Mouse (Mus musculus) neural tube, embryonic 12.5 days (tissue): Measurements from ENCODE around the gene Acot5. TPM values are rescaled to one million over a fixed set of nuclear protein-coding genes. Genes with fewer than 3 reads are reported as not detected.
"Not testable (repeated sequence)": the region's sequence is repeated elsewhere in the genome, so short reads cannot be mapped to it uniquely, and the experiment has no call there.

Experiments used
- ATAC-seq: fragments of 200-750 bp; cut with Nextera tagmentation; 2 replicates; pipeline ENCODE4 v1.8.0; 2017; ENCODE audit warnings: low read depth, mild to moderate bottlenecking, moderate TSS enrichment, moderate library complexity; ENCODE audit not compliant: low FRiP score
- H3K27ac ChIP-seq: fragments of 300-500 bp; sonication (generic); 2 replicates; pipeline ENCODE4 v1.5.1; 2016
- H3K27me3 ChIP-seq: fragments of 300-500 bp; sonication (generic); replicated peaks from 2 replicates; pipeline ENCODE4 v1.6.1; 2016; ENCODE audit warnings: mild to moderate bottlenecking
- H3K36me3 ChIP-seq: fragments of 300-500 bp; sonication (generic); 2 replicates; pipeline ENCODE4 v1.6.1; 2016; ENCODE audit warnings: mild to moderate bottlenecking
- H3K4me1 ChIP-seq: fragments of 300-500 bp; sonication (generic); 2 replicates; pipeline ENCODE4 v1.6.1; 2016
- H3K4me2 ChIP-seq: fragments of 300-500 bp; sonication (generic); replicated peaks from 2 replicates; pipeline ENCODE4 v1.6.1; 2016; ENCODE audit warnings: mild to moderate bottlenecking
- H3K4me3 ChIP-seq: fragments of 300-500 bp; sonication (generic); 2 replicates; pipeline ENCODE4 v1.5.1; 2016
- H3K9ac ChIP-seq: fragments of 300-500 bp; sonication (generic); 2 replicates; pipeline ENCODE4 v1.6.1; 2016; ENCODE audit warnings: mild to moderate bottlenecking
- H3K9me3 ChIP-seq: fragments of 300-500 bp; sonication (generic); 2 replicates; pipeline ENCODE4 v1.6.1; 2016; ENCODE audit warnings: mild to moderate bottlenecking
- WGBS: fragments of 180-500 bp; shearing (Covaris S2); methylation state at CpG from one replicate; pipeline ENCODE4 v1.1.7; 2016; 5-methylcytosine and 5-hydroxymethylcytosine counted together
- polyA plus RNA-seq: library from polyadenylated mRNA; unstranded; fragments of >200 nt; fragmentation: Nextera tagmentation; extraction: Ambion mirVana; gene quantifications from 2 replicates; pipeline ENCODE4 v1.2.1, GENCODE M21; 2016

Gene Acot5
- polyA plus RNA-seq, 1 experiment from 2014 or later: 0.25 TPM

DNA sequence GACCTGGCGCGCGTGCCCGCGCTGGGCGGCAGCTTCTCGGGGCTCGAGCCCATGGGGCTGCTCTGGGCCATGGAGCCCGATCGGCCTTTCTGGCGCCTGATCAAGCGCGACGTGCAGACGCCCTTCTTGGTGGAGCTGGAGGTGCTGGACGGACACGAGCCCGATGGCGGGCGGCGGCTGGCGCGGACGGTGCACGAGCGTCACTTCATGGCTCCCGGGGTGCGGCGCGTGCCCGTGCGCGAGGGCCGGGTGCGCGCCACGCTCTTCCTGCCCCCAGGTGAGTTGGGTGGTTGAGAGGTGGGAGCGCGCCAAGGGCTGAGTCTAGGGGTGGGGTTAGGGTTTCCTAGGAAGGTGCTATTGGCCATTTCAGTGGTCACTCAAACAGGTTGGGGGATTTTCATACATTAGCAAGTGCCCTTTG lies 30.4 kb upstream of the Acot5 start, which contains the start of gene Gm49366:
TSS of gene Gm49366 (plus strand) at position 245 of the 421 bp plus-strand sequence.
- peak within 1 kb of the TSS; percentile 51 for H3K9ac ChIP-seq
- WGBS: 3% methylated on average over 39 of the region's 39 CpGs
- H3K4me2 ChIP-seq: peak within 1 kb of the TSS; percentile 65
- peak within 1 kb of the TSS; percentile 41 for H3K4me3 ChIP-seq
- H3K36me3 ChIP-seq, ATAC-seq, H3K27me3 ChIP-seq, H3K4me1 ChIP-seq, H3K27ac ChIP-seq, H3K9me3 ChIP-seq: not testable (repeated sequence)

DNA sequence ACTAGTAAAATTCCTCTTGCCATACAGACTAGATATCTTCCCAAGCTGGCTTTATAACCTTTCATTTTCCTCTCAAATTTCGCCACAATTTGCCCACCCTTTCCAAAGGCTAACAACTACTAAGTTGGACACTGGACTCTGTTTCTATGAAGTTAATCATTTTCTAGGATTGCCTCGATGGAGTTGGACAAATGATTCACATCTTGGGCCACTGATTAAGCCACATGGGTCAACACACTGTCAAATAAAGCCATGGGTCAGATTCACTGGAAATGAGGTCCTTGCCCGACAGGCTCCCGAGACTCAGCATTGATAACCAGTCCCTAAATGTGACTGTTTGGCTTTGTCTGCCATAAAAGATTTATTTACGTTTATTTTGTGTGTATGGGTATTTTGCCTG lies 26.9 kb upstream of the Acot5 start:
- Histone ChIP-seq H3K4me1 (no peaks in the 10 kb centered on the region), H3K9me3 (no peaks in the 10 kb centered on the region), H3K36me3 (no peaks in the 10 kb centered on the region), H3K27me3 (0 out of 2 replicates have a peak, but pooled peaks cover 2% of the 10 kb centered on the region), H3K27ac (no peak overlapping the region), H3K4me3 (no peak overlapping the region), H3K9ac (no peak overlapping the region), H3K4me2 (no peak overlapping the region)
- ATAC-seq: no peak
- 87% methylated on average over 5 of the region's 5 CpGs for WGBS

DNA sequence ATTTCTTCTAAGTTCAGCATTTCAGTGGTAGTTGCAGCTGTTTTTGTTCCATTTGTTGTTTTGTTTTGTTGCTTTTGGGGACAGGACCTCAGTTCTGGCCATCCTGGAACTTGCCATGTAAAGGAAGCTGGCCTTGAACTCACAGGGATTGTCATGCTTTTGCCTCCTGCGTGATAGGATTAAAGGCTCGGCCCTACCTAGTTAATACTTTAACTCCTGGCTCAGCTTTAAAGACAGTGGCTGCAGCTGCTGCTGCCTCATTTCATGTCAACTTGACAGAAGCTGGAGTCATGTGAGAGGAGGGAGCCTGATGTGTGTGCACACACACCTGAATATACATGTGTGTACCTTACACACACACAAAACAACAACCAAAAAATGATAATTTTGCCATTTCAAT lies 25.1 kb upstream of the Acot5 start:
- WGBS: 80% methylated on average over 2 of the region's 2 CpGs
- 0 out of 2 replicates have a peak, but pooled peaks cover 10% of the 10 kb centered on the region for H3K9me3 ChIP-seq

DNA sequence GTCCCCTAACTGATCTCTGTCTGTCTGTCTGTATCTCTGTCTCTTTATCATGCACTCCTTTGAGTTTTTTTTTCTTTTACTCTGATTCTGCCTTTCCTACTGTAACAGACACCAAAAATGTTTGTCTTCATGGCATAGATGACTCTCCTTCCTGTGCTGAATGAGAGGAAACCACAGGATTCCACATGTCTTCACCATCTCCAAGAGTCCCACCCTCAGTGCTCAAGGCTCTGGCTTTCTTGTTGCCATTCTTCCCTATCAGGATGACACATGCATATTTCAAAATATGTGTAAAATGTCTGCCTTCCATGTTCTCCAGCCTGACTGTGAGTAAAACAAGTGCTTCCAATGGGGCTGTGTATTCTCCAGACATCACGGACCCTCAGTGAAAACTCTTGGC lies 22.2 kb upstream of the Acot5 start:
- H3K36me3 ChIP-seq: no peaks in the 10 kb centered on the region
- ATAC-seq: no peak
- no peaks in the 10 kb centered on the region for H3K27me3 ChIP-seq
- no peak overlapping the region for H3K4me3 ChIP-seq
- H3K9ac ChIP-seq: no peak overlapping the region
- H3K4me2 ChIP-seq: no peak overlapping the region
- 0 out of 2 replicates have a peak, but pooled peaks cover 10% of the 10 kb centered on the region for H3K9me3 ChIP-seq
- H3K27ac ChIP-seq: no peak overlapping the region
- 96% methylated on average over 1 of the region's 1 CpGs for WGBS
- no peaks in the 10 kb centered on the region for H3K4me1 ChIP-seq

More for the DNA sequence above, 25.1 kb upstream of the Acot5 start:
- Histone ChIP-seq H3K9ac (no peak overlapping the region), H3K27me3 (no peaks in the 10 kb centered on the region), H3K27ac (no peak overlapping the region), H3K36me3 (no peaks in the 10 kb centered on the region), H3K4me3 (no peak overlapping the region), H3K4me1 (no peaks in the 10 kb centered on the region), H3K4me2 (no peak overlapping the region)
- no peak for ATAC-seq

DNA sequence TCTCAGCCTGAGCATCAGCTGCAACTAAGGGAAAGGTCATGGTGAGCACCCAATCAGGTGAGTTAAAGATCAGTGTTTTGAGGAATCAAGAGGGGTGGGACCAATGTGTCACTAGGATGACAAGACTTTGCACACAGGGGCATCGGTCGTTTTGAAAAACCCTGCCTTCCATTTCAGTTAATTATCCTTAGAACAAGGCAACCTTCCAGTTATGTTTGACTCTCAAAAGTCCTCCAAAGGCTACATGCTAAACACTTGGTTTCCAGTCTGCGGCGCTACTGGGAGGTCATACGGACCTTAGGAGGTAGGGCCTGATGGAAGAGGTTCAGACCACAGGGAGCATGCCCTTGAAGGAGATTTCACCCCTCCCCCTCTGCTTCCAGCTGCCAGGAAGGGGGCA lies 18.4 kb upstream of the Acot5 start:
- H3K9me3 ChIP-seq: 0 out of 2 replicates have a peak, but pooled peaks cover 10% of the 10 kb centered on the region
- ATAC-seq, H3K9ac ChIP-seq, H3K4me2 ChIP-seq, H3K27ac ChIP-seq, H3K4me1 ChIP-seq, H3K36me3 ChIP-seq, H3K4me3 ChIP-seq: not testable (repeated sequence)
- H3K27me3 ChIP-seq: peaks cover 24% of the 10 kb centered on the region
- 86% methylated on average over 5 of the region's 5 CpGs for WGBS

DNA sequence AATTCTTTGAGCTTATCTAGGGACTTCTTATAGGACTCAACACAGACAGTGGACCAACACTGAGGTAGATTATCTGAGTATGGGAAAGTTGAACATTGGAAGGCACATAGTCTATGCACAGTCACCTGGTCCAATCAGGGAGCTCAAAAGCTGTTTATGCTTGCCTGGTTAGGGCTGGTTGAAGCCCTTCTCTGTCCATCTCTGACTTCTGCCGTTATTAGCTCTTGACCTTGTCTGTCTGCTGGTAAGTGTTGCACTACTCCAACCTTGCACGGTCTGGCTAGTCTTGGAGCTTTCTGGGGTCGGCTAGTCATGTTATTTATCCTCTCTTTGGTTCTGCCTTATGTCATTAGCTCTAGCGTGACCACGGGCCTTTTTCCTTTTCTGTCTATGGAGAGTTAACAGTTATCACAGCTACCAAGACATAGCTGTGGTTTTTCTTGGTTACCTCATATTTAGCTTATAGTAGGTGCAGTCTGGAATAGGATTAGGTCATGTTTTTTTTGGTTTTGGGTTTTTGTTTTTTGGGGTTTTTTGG lies 17.1 kb upstream of the Acot5 start, which contains the start of gene Acot3:
TSS of gene Acot3 (plus strand) at position 208 of the 538 bp plus-strand sequence.
- Histone ChIP-seq H3K9ac (no peak within 1 kb of the TSS), H3K4me3 (0 out of 2 replicates have a peak within 1 kb of the TSS, but pooled peaks have one; percentile 41), H3K27ac (no peak within 1 kb of the TSS), H3K4me1 (no peaks in the 10 kb centered on the region), H3K9me3 (0 out of 2 replicates have a peak, but pooled peaks cover 10% of the 10 kb centered on the region), H3K36me3 (no peaks in the 10 kb centered on the region), H3K4me2 (peak within 1 kb of the TSS; percentile 74; the same call in 1 of the 2 replicates), H3K27me3 (peaks cover 24% of the 10 kb centered on the region)
- ATAC-seq: no peak
- WGBS: 84% methylated on average over 5 of the region's 5 CpGs

DNA sequence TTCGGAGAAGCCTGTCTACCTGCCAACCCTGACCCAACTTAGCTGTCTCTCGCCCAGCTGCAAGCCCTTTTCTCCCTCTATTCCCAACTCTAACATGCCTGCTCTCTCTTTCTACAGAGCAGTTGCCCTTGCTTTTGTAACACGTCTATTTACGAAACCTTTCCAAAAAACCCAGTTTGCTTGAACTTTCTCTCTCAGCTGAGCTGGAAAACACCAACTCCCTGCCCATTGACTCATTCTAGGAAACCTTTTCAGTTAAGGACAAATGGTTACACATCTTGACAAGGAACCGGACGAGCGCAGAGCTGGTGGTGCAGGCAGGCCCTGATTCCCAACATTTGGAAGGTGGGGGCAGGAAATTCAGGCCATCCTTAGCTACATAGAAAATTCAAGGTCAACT lies 16.5 kb upstream of the Acot5 start:
- 87% methylated on average over 7 of the region's 7 CpGs for WGBS
- 0 out of 2 replicates have a peak, but pooled peaks cover 9% of the 10 kb centered on the region for H3K9me3 ChIP-seq
- 0 out of 2 replicates have a peak overlapping the region, but pooled peaks have one; percentile 74 for H3K4me2 ChIP-seq
- no peaks in the 10 kb centered on the region for H3K4me1 ChIP-seq
- peaks cover 24% of the 10 kb centered on the region for H3K27me3 ChIP-seq
- H3K9ac ChIP-seq: no peak overlapping the region
- no peak overlapping the region for H3K4me3 ChIP-seq
- no peak for ATAC-seq
- H3K36me3 ChIP-seq: no peaks in the 10 kb centered on the region
- H3K27ac ChIP-seq: no peak overlapping the region

DNA sequence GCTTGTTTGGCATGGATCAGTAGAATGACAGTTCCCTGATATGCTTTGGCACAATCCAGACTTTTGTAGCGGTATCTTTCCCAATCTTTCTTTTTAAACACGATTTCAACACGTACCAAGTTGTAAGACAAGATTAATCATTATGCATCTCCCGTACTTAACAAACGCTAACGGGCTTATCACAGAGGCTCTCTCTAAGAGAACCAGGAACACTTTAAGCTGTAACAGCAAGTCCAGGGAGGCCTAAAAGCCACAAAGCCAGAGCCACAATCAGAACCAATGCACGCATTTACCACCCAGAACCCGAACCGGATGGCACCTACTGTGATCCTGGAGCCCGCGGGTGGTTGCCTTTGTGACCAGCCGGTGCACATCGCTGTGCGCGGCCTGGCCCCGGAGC lies 16.0 kb upstream of the Acot5 start:
- H3K27me3 ChIP-seq: peaks cover 24% of the 10 kb centered on the region
- H3K9me3 ChIP-seq: 0 out of 2 replicates have a peak, but pooled peaks cover 4% of the 10 kb centered on the region
- no peak for ATAC-seq
- no peaks in the 10 kb centered on the region for H3K4me1 ChIP-seq
- no peak overlapping the region for H3K27ac ChIP-seq
- peak overlapping the region; percentile 56; the same call in 1 of the 2 replicates for H3K9ac ChIP-seq
- H3K36me3 ChIP-seq: no peaks in the 10 kb centered on the region
- H3K4me2 ChIP-seq: peak overlapping the region; percentile 74
- peak overlapping the region; percentile 41 for H3K4me3 ChIP-seq
- WGBS: 14% methylated on average over 16 of the region's 16 CpGs

DNA sequence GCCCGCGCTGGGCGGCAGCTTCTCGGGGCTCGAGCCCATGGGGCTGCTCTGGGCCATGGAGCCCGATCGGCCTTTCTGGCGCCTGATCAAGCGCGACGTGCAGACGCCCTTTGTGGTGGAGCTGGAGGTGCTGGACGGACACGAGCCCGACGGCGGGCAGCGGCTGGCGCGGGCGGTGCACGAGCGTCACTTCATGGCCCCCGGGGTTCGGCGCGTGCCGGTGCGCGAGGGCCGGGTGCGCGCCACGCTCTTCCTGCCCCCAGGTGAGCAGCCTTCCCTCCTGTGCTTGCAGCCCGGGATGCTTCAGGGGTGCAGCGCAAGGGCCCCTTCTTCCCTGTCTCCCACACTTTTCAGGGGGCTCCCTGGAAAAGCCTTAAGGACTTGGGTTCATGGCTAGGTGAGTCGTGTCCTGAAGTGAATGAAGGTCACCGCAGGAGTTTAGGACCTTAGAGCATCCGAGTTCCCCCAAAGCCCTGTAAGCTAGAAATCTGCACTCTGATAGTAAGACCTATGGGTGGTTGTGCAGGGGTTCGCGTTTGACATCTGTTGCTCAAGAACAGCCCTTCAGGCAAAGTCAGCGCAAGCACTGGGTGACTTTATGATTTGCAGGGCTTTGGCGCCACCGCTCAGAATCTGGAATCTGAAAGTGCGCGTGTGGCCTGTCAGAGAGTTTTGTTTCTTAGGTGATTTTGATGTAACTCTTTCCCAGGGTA lies 15.3 kb upstream of the Acot5 start:
- no peaks in the 10 kb centered on the region for H3K9me3 ChIP-seq
- peak overlapping the region; percentile 74 for H3K4me2 ChIP-seq
- H3K27me3 ChIP-seq: peaks cover 24% of the 10 kb centered on the region
- H3K4me3 ChIP-seq: peak overlapping the region; percentile 41
- H3K4me1 ChIP-seq: no peaks in the 10 kb centered on the region
- no peaks in the 10 kb centered on the region for H3K36me3 ChIP-seq
- WGBS: 3% methylated on average over 41 of the region's 46 CpGs
- no peak for ATAC-seq
- no peak overlapping the region for H3K27ac ChIP-seq
- H3K9ac ChIP-seq: peak overlapping the region; percentile 56; the same call in 1 of the 2 replicates

DNA sequence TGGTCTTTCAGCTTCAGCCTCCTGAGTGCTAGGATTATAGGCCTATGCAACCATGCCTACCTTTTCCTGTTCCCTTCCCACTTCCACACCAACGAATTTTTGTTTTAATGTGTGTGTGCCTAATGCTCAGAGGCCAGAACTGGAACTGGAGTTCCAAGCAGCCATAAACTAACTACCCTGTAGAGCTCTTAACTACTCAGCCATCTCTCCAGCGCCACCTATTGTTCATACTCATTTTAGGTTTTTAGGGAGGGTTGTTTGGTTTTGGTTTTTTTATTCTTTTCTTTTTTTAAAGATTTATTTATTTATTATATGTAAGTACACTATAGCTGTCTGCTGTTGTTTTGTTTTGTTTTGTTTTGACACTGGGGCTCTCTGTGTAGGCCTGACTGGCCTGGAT lies 8.2 kb upstream of the Acot5 start:
- no peak overlapping the region for H3K27ac ChIP-seq
- H3K4me2 ChIP-seq: no peak overlapping the region
- no peaks in the 10 kb centered on the region for H3K9me3 ChIP-seq
- 0 out of 2 replicates have a peak, but pooled peaks cover 3% of the 10 kb centered on the region for H3K27me3 ChIP-seq
- no peak overlapping the region for H3K9ac ChIP-seq
- H3K36me3 ChIP-seq: no peaks in the 10 kb centered on the region
- no peak overlapping the region for H3K4me3 ChIP-seq
- ATAC-seq: no peak
- WGBS: 40% methylated on average over 2 of the region's 2 CpGs
- H3K4me1 ChIP-seq: no peaks in the 10 kb centered on the region

DNA sequence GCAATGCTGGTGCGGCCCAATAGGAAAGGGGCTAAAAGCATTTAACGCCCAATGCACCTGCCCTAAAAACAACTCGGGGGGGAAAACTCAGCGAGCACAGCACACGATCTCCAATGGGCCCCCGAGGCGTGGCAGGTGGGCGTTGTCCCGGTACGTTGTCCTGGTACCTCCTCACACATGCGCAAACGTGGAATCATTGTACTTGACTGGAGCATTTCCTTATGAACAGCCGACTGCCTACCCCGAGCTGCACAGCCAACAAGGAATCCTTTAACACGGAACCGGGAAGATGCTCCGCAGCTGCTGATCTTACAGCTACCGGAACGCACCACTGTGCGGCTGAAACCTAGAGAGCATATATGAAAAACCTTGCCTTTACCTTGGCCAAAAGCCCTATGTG lies 6.8 kb upstream of the Acot5 start:
- no peaks in the 10 kb centered on the region for H3K36me3 ChIP-seq
- no peak for ATAC-seq
- no peaks in the 10 kb centered on the region for H3K4me1 ChIP-seq
- no peaks in the 10 kb centered on the region for H3K9me3 ChIP-seq
- WGBS: 91% methylated on average over 20 of the region's 20 CpGs
- no peak overlapping the region for H3K9ac ChIP-seq
- H3K4me2 ChIP-seq: no peak overlapping the region
- H3K27me3 ChIP-seq: 0 out of 2 replicates have a peak, but pooled peaks cover 3% of the 10 kb centered on the region
- H3K27ac ChIP-seq: no peak overlapping the region
- H3K4me3 ChIP-seq: no peak overlapping the region

DNA sequence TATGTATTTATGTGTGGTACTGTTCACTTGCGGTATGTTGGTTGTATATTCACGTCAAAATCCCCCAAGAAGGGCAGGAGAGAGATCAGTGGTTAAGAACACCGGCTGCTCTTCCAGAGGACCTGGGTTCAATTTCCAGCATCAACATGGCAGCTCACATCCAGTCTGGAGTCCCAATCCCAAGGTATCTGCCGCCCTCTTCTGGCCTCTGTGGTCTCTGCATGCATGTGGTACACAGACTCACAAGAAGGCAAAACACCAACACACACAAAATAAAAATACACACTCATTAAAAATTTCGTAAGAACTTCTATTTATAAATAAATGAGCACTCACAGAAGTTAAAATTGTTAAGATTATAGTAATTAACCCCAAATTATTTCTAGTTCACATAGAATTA lies 5.9 kb upstream of the Acot5 start:
- H3K9ac ChIP-seq: no peak overlapping the region
- peaks cover 7% of the 10 kb centered on the region for H3K27me3 ChIP-seq
- no peaks in the 10 kb centered on the region for H3K4me1 ChIP-seq
- WGBS: 73% methylated on average over 5 of the region's 5 CpGs
- no peak overlapping the region for H3K27ac ChIP-seq
- H3K36me3 ChIP-seq: no peaks in the 10 kb centered on the region
- H3K4me3 ChIP-seq: no peak overlapping the region
- H3K4me2 ChIP-seq: no peak overlapping the region
- no peak for ATAC-seq
- H3K9me3 ChIP-seq: no peaks in the 10 kb centered on the region
